Comparison of ENCODE assay signal across 22 mouse cellular contexts in the genomic region with DNA sequence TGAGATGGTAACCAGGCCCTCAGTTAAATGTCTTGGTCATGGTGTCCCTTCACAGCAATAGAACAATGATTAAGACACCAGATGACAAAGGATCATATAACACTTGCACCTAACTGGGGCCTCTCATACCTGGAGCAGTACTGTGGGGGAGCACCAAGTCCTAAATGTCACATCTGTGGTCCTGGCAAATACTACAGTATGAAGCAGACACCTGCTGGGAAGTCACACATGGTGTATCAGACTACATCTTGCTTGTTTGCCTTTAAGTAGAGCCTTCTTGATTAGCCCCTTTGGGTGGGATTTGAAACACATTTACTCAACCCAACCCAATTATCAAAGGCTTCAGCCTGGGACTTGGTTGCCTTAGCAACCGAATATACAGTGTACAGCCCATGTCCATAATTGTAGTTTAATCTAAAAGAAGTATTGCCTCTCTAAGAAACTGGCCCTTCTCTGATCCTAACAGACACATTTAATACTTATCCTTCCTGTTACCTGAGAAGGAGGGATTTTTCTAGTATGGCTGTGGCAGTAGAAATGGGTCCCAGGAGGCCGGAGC.
DNase-seq lines count a peak whose midpoint lies in the region; ATAC-seq and TF ChIP-seq lines count a peak whose summit lies in the region.
"Had no signal": no experiment of that assay in that cellular context is flagged by ENCODE, and none has a peak within 500 bp of the region (broad histone marks: within the 10 kb centered on the region; RNA-seq: fewer than 3 reads in every experiment).

No protein-coding gene starts in this region.

- TF ChIP-seq CTCF in hindbrain, postnatal 0 days (IDR thresholded peaks at IDR 0.05; ENCODE audit: low read depth): no peak
- TF ChIP-seq CTCF in midbrain, postnatal 0 days (IDR thresholded peaks at IDR 0.05): no peak

- peaks cover 9% of the 10 kb centered on the region; the same call in 1 of the 2 replicates for H3K4me1 ChIP-seq in hindbrain, postnatal 0 days (ENCODE audit: insufficient read depth, low read length)
- H3K4me1 ChIP-seq in hindbrain, embryonic 14.5 days (replicated peaks; ENCODE audit: control insufficient read depth, insufficient read depth, low read length): no peaks in the 10 kb centered on the region
- H3K4me1 ChIP-seq in midbrain, postnatal 0 days (ENCODE audit: insufficient read depth, low read length): no peaks in the 10 kb centered on the region
- no peaks in the 10 kb centered on the region for H3K4me1 ChIP-seq in midbrain, embryonic 11.5 days (ENCODE audit: control insufficient read depth, insufficient read depth, low read length)
- H3K4me1 ChIP-seq: forebrain, embryonic 12.5 days had no signal

- no peaks in the 10 kb centered on the region for H3K36me3 ChIP-seq in hindbrain, postnatal 0 days (ENCODE audit: insufficient read depth, low read length)
- no peaks in the 10 kb centered on the region for H3K36me3 ChIP-seq in hindbrain, embryonic 14.5 days (replicated peaks; ENCODE audit: control insufficient read depth, insufficient read depth)
- no peaks in the 10 kb centered on the region for H3K36me3 ChIP-seq in midbrain, postnatal 0 days (ENCODE audit: insufficient read depth, low read length)
- H3K36me3 ChIP-seq in midbrain, embryonic 11.5 days (ENCODE audit: control insufficient read depth, insufficient read depth, low read length): no peaks in the 10 kb centered on the region
- H3K36me3 ChIP-seq: forebrain, embryonic 12.5 days; G1E had no signal

- no peak overlapping the region for H3K4me3 ChIP-seq in hindbrain, postnatal 0 days (ENCODE audit: low read length)
- no peak overlapping the region for H3K4me3 ChIP-seq in hindbrain, embryonic 14.5 days (replicated peaks; ENCODE audit: low read length)
- H3K4me3 ChIP-seq in midbrain, postnatal 0 days (ENCODE audit: low read depth, low read length): no peak overlapping the region
- H3K4me3 ChIP-seq in midbrain, embryonic 11.5 days (ENCODE audit: low read depth, low read length): no peak overlapping the region
- H3K4me3 ChIP-seq: forebrain, embryonic 12.5 days; heart, embryonic 10.5 days had no signal

- H3K4me2 ChIP-seq in hindbrain, postnatal 0 days (ENCODE audit: low read depth, low read length): no peak overlapping the region
- no peak overlapping the region for H3K4me2 ChIP-seq in hindbrain, embryonic 14.5 days (replicated peaks)
- no peak overlapping the region for H3K4me2 ChIP-seq in midbrain, postnatal 0 days (ENCODE audit: low read depth, low read length, poor library complexity, severe bottlenecking)
- H3K4me2 ChIP-seq in midbrain, embryonic 11.5 days: no peak overlapping the region
- H3K4me2 ChIP-seq: forebrain, embryonic 12.5 days had no signal

- no peak overlapping the region for H3K9ac ChIP-seq in hindbrain, postnatal 0 days (replicated peaks; ENCODE audit: low read length)
- H3K9ac ChIP-seq in hindbrain, embryonic 14.5 days: no peak overlapping the region
- H3K9ac ChIP-seq in midbrain, postnatal 0 days (replicated peaks; ENCODE audit: low read length, poor library complexity, severe bottlenecking): no peak overlapping the region
- no peak overlapping the region for H3K9ac ChIP-seq in midbrain, embryonic 11.5 days (ENCODE audit: low read length)
- H3K9ac ChIP-seq: forebrain, embryonic 12.5 days had no signal

- DNase-seq in cerebellum, postnatal 10 days: peak; percentile 29 to 31
- DNase-seq in cerebellum, postnatal 36 days: no peak
- peak; percentile 46 for DNase-seq in hindbrain, postnatal 0 days (ENCODE audit: low spot score)
- DNase-seq in hindbrain, embryonic 14.5 days (ENCODE audit: low spot score): no peak
- peak; percentile 45 for DNase-seq in midbrain, postnatal 0 days (ENCODE audit: low spot score)
- DNase-seq in midbrain, embryonic 11.5 days (ENCODE audit: low spot score, missing footprints): no peak
- DNase-seq in spleen, postnatal 14 days (ENCODE audit: low spot score in 2 of 2): no peak
- DNase-seq: adrenal gland, adult 8-10 months; adrenal gland, postnatal 36 days; B cell, adult 2 months; cerebellum, adult 11 months; cerebellum, adult 8-10 months; cerebellum, postnatal 25 days; gastrocnemius, postnatal 10 days; heart, adult 18-20 months; heart, postnatal 10 days; heart, postnatal 4 days had no signal

- H3K27me3 ChIP-seq in hindbrain, postnatal 0 days (ENCODE audit: insufficient read depth, low read length): no peaks in the 10 kb centered on the region
- H3K27me3 ChIP-seq in hindbrain, embryonic 14.5 days (ENCODE audit: control insufficient read depth, insufficient read depth, low read length): no peaks in the 10 kb centered on the region
- no peaks in the 10 kb centered on the region for H3K27me3 ChIP-seq in midbrain, postnatal 0 days (ENCODE audit: insufficient read depth, low read length)
- no peaks in the 10 kb centered on the region for H3K27me3 ChIP-seq in midbrain, embryonic 11.5 days (ENCODE audit: control insufficient read depth, insufficient read depth, low read length)
- H3K27me3 ChIP-seq: forebrain, embryonic 12.5 days had no signal

- no peaks in the 10 kb centered on the region for H3K9me3 ChIP-seq in hindbrain, postnatal 0 days (ENCODE audit: low read length)
- no peaks in the 10 kb centered on the region for H3K9me3 ChIP-seq in hindbrain, embryonic 14.5 days (ENCODE audit: control insufficient read depth, low read length)
- H3K9me3 ChIP-seq in midbrain, postnatal 0 days (ENCODE audit: low read length): no peaks in the 10 kb centered on the region
- no peaks in the 10 kb centered on the region for H3K9me3 ChIP-seq in midbrain, embryonic 11.5 days (ENCODE audit: control insufficient read depth, low read length)
- H3K9me3 ChIP-seq: forebrain, embryonic 12.5 days; heart, embryonic 10.5 days had no signal

- H3K27ac ChIP-seq in hindbrain, postnatal 0 days: no peak overlapping the region
- no peak overlapping the region for H3K27ac ChIP-seq in hindbrain, embryonic 14.5 days
- H3K27ac ChIP-seq in midbrain, postnatal 0 days (ENCODE audit: low read depth, low read length): no peak overlapping the region
- H3K27ac ChIP-seq in midbrain, embryonic 11.5 days (ENCODE audit: low read depth, low read length): no peak overlapping the region
- H3K27ac ChIP-seq: forebrain, embryonic 12.5 days; heart, embryonic 10.5 days had no signal

- ATAC-seq in hindbrain, postnatal 0 days: no peak
- ATAC-seq in hindbrain, embryonic 14.5 days (ENCODE audit: low FRiP score): no peak
- ATAC-seq in midbrain, postnatal 0 days (ENCODE audit: low FRiP score): no peak
- ATAC-seq in midbrain, embryonic 11.5 days (ENCODE audit: low FRiP score): no peak
- ATAC-seq: CD4-positive, CD25-positive, alpha-beta regulatory T cell, adult 4 months; forebrain, embryonic 16.5 days had no signal

- 85% methylated on average over 2 of the region's 2 CpGs for WGBS in hindbrain, postnatal 0 days
- 87% methylated on average over 2 of the region's 2 CpGs for WGBS in hindbrain, embryonic 14.5 days
- WGBS in midbrain, postnatal 0 days: 89% methylated on average over 2 of the region's 2 CpGs
- 92% methylated on average over 2 of the region's 2 CpGs for WGBS in midbrain, embryonic 11.5 days

Comparison
In these comparisons a context has a peak if more than half of its experiments do, and no peak if none do; other contexts are left out.
1. DNase-seq: peak in cerebellum, postnatal 10 days (2 of 2), hindbrain, postnatal 0 days (single experiment) and midbrain, postnatal 0 days (single experiment); none in cerebellum, postnatal 36 days (0 of 2), hindbrain, embryonic 14.5 days (single experiment), midbrain, embryonic 11.5 days (single experiment) and spleen, postnatal 14 days (0 of 2).